Mouse (Mus musculus) Muller cell, postnatal 12 days (primary cell): ENCODE measurements around the gene Slco2a1.

Experiments
- DNase-seq: peaks from one replicate; pipeline ENCODE4 v3.0.0-alpha.2; 2015; ENCODE audit errors: inconsistent ontology term

Slco2a1 gene

GRCm38 (mm10) chr9:102988462-102988861, at the start of gene Slco2a1:
Slco2a1 (plus strand) TSS chr9:102988712.
- DNase-seq: no peak

DNA sequence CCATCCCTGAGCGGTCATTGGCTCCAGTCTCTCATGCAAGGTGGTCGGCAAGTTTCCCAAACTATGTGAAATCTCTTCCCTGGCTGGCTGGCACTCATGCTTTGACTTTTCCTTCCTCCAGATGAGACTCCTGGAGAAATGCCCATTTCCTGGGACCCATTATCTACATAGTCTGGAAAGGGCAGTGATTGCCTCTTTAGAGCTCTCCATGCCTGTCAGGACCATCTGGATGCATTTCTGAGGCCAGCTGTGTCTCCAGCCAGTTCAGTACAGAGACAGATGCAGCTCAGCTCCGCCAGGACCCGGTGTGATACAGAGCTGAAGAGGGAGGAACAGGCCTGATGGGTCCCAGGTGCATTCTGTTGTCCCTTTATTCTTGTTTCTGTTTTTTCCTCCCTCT, 46.3 kb upstream of the Slco2a1 start:
- DNase-seq: no peak

DNA sequence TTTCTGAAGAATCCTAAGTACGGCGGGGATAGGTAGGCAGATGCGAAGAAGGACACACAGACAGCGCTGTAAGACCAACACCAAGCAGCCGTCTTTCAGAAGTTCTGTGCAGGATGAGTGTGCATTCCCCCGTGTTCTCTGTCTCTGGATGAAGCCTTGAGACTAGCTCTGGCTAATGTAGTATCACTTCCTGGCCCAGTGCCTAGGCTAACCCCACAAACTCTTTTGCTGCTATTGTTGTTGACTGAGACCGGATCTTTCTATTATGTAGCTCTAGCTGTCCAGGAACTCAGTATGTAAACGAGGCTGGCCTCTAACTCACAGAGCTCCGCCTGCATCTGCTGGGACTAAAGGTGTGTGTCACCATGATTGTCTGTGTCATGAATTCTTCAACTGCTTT, 43.6 kb upstream of the Slco2a1 start:
- no peak for DNase-seq

DNA sequence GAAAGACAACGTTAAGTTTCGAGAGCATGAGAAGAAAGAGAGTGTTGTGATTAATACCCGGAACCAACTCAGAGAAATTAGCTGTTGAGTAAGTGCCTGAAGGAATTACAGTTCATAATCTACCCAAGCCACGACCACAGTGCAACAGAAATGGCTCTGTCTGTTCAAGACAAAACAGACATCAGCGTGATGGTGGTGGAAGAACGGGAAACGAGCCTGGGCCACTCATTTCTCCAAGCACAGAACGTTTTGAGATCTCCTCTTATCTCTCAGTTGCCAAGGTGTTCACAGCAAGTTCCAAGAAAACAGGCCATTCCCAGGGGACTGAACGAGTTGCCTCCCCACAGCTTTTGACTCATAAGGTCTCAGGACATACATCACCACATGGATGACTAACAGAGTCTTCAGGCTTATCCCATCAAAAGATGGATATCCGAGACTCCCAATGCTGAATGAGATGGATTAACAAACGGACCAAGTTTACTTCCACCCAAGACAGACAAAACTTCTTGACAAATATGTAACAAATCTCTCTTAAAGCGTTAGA, 42.0 kb upstream of the Slco2a1 start:
- DNase-seq: no peak

DNA sequence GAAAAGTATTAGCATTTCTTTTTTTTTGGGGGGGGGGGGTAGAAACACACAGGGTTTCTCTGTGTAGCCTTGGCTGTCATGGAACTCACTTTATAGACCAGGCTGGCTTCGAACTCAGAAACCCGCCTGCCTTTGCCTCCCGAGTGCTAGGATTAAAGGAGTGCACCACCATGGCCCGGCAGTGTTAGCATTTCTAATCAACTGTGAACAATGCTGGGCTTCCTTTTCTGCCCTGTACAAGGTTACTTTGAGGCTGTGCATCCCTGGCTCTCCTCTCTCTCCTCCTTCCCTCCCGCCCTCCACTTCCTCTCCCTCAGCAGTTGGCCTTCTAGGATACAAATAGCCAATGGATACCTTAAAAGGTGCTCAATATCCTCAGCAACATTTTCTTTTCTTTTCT, 39.8 kb upstream of the Slco2a1 start:
- no peak for DNase-seq

GRCm38 (mm10) chr9:102951091-102951994, 37.2 kb upstream of the Slco2a1 start:
- no peak for DNase-seq

- DNase-seq: no peak
These were observed 32.6 kb upstream of the Slco2a1 start for GRCm38 (mm10) chr9:102955866-102956265.

- no peak for DNase-seq
These were observed 29.8 kb upstream of the Slco2a1 start for GRCm38 (mm10) chr9:102958703-102959102.

- DNase-seq: no peak
These were observed 27.0 kb upstream of the Slco2a1 start for GRCm38 (mm10) chr9:102961356-102962092.

DNA sequence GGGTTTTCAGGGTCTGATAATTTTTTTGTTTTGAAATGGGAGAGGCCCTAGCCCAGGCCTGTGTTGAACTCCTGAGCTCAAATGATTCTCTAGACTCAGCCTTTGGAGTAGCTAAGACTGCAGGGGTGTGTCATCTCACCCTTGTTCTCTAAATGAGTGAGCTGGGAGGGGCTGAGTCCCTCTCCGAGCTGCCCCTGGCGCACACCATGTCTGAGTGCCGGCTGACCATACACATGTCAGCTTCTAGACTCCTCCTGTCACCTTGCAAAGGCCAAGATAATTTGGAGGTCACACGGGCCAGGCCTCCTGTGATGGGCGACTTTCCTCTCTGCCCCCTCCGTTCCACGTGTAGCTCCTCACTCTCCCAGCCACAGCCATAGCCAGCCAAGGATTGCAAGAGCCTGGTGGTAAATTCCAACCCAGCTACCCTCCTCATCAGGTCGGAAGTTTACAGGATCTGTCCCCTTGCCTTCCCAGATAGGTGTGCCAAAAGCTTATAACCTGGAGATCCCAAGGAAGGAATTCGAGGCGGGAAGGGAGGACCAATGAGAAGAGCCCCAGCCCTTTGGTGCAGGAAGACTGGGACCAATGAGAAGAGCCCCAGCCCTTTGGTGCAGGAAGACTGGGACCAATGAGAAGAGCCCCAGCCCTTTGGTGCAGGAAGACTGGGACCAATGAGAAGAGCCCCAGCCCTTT, 26.3 kb upstream of the Slco2a1 start:
- DNase-seq: no peak

GRCm38 (mm10) chr9:102963321-102963720, 25.2 kb upstream of the Slco2a1 start:
- no peak for DNase-seq

GRCm38 (mm10) chr9:102964644-102965043, 23.9 kb upstream of the Slco2a1 start:
- DNase-seq: no peak

GRCm38 (mm10) chr9:102972393-102973050, 16.0 kb upstream of the Slco2a1 start:
- DNase-seq: no peak

GRCm38 (mm10) chr9:102975887-102976286, 12.6 kb upstream of the Slco2a1 start:
- DNase-seq: no peak

- no peak for DNase-seq
These were observed 11.4 kb upstream of the Slco2a1 start for GRCm38 (mm10) chr9:102977090-102977489.

DNA sequence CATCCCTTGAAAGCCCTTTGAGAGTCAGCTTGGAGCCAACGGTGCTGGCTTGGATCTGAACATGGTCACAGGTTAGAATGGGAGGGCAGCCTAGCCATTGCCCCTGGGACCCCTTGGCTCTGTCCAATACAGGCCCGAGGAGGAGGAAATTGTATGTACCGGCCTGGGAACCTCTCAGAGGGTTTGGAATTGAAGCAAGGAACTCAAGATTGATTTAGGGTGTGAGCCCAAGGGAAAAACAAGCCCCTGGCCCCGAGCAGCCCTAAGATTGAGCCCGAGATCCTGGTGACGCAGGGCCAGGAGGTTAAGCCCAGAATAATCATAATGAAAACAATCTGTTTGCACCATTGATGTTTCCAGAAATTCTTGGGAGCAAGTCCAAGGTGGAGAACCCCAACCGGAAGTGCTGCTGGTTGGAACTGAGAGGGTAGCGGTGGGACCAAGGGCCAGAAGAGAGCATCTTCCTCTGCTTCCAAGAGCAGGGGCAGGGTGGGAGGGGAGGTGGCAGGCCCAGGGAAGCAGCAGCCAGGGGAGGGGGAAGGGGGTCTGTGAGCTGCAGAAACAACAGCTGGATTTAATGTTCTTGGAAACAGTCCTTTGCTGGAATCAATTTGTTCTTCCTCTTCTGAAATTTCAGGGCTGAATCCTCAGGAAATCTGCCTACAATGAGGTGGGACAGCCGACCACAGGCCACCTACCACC, 10.6 kb upstream of the Slco2a1 start:
- DNase-seq: no peak

DNA sequence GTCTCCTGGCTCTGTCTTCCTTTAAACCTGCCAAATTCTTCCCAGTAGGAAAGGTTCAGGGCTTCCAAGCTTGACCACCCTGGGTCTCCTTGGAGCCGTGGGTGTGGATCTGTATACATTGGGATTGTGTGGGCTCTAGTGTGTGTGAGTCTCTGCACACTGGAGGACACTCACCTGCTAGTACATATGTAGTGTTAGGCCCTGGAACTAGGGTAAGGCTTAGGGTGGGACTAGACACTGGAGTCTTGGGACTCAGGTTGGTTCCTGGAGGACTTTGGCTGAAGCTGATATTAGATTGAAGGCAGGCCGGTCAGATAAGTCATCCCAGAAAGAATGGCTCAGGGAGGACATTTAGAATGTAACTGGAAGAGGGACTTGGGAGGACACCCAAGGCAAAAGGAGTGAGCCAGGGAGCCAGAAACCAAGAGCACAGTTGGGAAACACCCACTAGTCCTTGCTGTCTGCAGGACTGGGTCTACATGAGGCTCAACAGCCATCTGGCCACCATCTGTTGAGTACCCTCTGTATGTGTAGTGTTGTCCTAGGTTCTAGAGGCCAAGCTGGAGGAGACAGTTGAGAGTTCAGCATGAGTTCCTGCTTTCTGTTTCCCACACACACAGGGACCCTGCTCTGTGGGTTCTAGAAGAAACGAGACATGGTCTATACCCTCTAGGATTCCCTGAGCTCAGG, 9.4 kb upstream of the Slco2a1 start:
- no peak for DNase-seq

DNA sequence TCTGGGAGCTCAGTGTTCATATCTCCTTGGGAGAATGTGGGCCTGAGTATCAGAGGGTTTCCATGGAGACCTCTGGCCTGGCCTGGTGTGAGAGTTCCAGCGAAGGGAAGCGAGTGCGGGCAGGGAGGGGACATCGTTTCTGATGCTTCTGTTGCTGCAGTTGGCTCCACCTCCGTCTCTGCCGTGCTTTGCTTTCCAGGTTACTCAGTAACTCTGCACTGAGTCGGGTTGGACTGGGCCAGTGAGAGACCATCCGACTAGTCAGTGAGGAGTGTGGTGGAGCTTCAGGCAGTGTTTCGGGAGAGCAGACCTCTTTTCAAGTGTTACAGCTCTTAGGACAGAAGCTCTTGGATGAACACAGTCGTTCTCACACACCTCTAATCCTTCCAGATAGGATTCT, 8.6 kb upstream of the Slco2a1 start:
- no peak for DNase-seq

GRCm38 (mm10) chr9:102980420-102980819, 8.1 kb upstream of the Slco2a1 start:
- no peak for DNase-seq

- no peak for DNase-seq
These were observed 6.7 kb upstream of the Slco2a1 start for GRCm38 (mm10) chr9:102981791-102982190.
